Mouse (Mus musculus): ENCODE data around the gene Tac4.

The Tac4 gene

GRCm38 (mm10) chr11:95315215-95315955 is 54.1 kb downstream of the Tac4 start:
- DNase-seq (ENCODE audit: low read depth, low spot score): no peak

DNA sequence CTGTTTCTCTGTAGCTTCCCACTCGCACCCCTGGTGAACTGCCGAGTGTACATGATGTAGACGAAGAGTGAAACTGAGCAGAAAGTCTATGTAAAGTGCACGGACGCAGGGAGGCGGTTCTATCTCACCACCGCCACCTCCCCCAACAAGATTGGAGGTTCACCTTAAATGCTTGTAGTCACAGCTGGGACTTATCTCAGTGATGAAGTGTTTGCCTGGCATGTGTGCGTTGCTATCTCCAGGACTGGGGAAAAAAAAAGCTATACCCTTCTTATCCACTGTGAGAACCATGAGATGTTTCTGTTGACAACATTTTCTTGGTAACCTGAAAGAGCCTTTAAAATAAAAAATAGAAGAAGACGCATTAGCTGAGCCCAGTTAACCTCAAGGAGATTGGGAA is 56.8 kb downstream of the Tac4 start:
- DNase-seq (ENCODE audit: low read depth, low spot score): no peak
